Mouse (Mus musculus): Measurements from ENCODE around the gene Ulk3. TPM values are rescaled to one million over a fixed set of nuclear protein-coding genes. Genes with fewer than 3 reads are reported as not detected.
A peak's percentile ranks its signal among the peaks of the same experiment; 100 is the strongest.

Gene Ulk3
- polyA plus RNA-seq (2012; fragmentation: generic; extraction: Trizol) = 5.4 TPM
- long read RNA-seq, experiment 1, partial matches to known transcripts = 0 of 4 reads
- long read RNA-seq, experiment 1, other reads (novel, unspliced or antisense) = 1 of 4 reads
- long read RNA-seq, experiment 2, transcript Ulk3-201 (16 exons, 2,826 nt) = major isoform, 16 of 35 reads
- long read RNA-seq, experiment 2, partial matches to known transcripts = 3 of 35 reads
- long read RNA-seq, experiment 2, other reads (novel, unspliced or antisense) = 16 of 35 reads

DNA sequence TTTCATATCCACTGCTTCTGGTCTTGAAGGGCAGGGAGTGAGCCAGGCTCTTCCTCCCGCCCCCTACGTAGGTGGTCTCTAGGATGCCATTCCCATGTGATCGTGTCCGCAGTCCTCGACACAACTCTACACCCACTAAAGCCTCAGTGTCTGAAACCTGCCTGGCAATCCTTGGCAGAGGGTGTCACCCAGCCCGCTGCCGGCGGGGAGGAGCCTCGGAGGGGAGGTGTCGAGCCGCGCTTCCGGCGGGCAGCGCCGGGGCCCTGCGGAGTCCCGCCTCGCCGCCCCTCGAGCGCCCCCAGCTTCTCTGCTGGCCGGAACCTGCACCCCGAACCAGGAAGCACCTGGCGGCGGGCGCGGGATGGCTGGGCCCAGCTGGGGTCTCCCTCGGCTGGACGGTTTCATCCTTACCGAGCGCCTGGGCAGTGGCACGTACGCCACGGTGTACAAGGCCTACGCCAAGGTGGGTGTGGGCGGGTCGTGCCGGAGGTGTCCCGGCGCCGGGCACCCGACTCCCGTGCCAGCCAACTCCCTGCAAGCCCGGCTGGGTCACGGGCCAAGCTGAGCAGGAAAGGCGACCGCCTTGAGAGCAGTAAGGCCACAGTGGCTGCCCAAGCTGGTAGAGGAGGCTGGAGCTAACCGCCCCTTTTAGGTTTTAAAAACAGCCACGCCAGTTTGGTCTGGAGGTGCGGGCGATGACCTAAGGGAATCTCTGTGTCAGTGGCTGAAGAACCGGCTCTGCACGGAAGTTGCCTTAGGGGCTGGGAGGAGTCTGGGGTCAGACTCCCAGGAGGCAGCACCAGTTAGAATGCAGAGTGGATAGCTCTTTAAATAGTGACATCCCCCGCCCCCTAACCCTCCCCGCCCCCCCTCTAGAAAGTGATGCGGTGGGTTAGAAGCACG lies at the start of gene Ulk3:
Ulk3 (plus strand) TSS at position 229 of the 903 bp plus-strand sequence.
- peaks cover 17% of the 10 kb centered on the region for H3K79me2 ChIP-seq (ENCODE audit: control insufficient read depth, insufficient read depth)
- peak within 1 kb of the TSS; percentile 51 for H3K4me3 ChIP-seq (ENCODE audit: insufficient read depth, poor library complexity, severe bottlenecking)
- peaks cover 4% of the 10 kb centered on the region for H3K36me3 ChIP-seq (ENCODE audit: control insufficient read depth, insufficient read depth)

DNA sequence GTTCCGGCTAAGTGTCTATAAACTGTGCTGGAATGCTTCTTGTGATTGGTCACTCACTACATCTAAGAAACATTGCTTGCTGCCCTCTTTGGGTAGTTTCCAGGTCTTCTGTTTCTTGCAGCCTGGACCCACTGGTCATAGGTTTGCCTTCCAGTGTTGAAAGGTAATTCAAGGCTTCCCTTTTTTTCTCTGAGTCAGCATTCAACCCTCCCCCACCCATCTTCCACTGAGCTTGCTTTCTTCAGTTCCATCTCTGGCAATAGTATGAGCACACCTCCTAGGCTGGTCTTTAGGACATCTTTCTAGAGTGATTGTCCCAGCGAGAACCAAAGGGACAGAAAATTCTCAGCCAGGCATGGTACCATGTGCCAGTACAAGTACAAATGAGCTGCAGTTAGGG lies 49.7 kb upstream of the Ulk3 start:
- no peak for TF ChIP-seq USF1 (IDR thresholded peaks at IDR 0.05; ENCODE audit: low read depth)
- TF ChIP-seq MYOD1 (IDR thresholded peaks at IDR 0.05; ENCODE audit: control insufficient read depth, insufficient read length, low read depth) = no peak
- no peak for TF ChIP-seq CTCF (IDR thresholded peaks at IDR 0.05; ENCODE audit: control insufficient read depth, insufficient read depth, insufficient read length)
- TF ChIP-seq MYOG (IDR thresholded peaks at IDR 0.05; ENCODE audit: control insufficient read depth, extremely low read depth, insufficient read length) = no peak
- no peak for TF ChIP-seq MAX (IDR thresholded peaks at IDR 0.05)
- TF ChIP-seq FOSL1 (IDR thresholded peaks at IDR 0.05; ENCODE audit: insufficient read depth, low read length, poor library complexity, severe bottlenecking) = no peak
- no peak for TF ChIP-seq CEBPB (IDR thresholded peaks at IDR 0.05; ENCODE audit: low read depth)
- peaks cover 16% of the 10 kb centered on the region for H3K79me2 ChIP-seq (ENCODE audit: control insufficient read depth, insufficient read depth)
- H3K36me3 ChIP-seq (ENCODE audit: control insufficient read depth, insufficient read depth) = peaks cover 52% of the 10 kb centered on the region

More for the DNA sequence above, at the start of gene Ulk3:
- no peaks in the 10 kb centered on the region for H3K79me3 ChIP-seq (ENCODE audit: low read depth)
- H3K27me3 ChIP-seq (ENCODE audit: control insufficient read depth, insufficient read depth, insufficient read length) = no peaks in the 10 kb centered on the region
- H3ac ChIP-seq (ENCODE audit: control insufficient read depth, insufficient read length, low read depth) = peak within 1 kb of the TSS; percentile 87
- TF ChIP-seq MYOG (IDR thresholded peaks at IDR 0.05; ENCODE audit: control insufficient read depth, extremely low read depth, insufficient read length) (no peak), CTCF (IDR thresholded peaks at IDR 0.05; ENCODE audit: control insufficient read depth, insufficient read depth, insufficient read length) (peak; percentile 41), MAX (IDR thresholded peaks at IDR 0.05) (peak; percentile 23), MYOD1 (IDR thresholded peaks at IDR 0.05; ENCODE audit: control insufficient read depth, insufficient read length, low read depth) (no peak), CEBPB (IDR thresholded peaks at IDR 0.05; ENCODE audit: low read depth) (no peak), FOSL1 (IDR thresholded peaks at IDR 0.05; ENCODE audit: insufficient read depth, low read length, poor library complexity, severe bottlenecking) (no peak), USF1 (IDR thresholded peaks at IDR 0.05; ENCODE audit: low read depth) (no peak)

DNA sequence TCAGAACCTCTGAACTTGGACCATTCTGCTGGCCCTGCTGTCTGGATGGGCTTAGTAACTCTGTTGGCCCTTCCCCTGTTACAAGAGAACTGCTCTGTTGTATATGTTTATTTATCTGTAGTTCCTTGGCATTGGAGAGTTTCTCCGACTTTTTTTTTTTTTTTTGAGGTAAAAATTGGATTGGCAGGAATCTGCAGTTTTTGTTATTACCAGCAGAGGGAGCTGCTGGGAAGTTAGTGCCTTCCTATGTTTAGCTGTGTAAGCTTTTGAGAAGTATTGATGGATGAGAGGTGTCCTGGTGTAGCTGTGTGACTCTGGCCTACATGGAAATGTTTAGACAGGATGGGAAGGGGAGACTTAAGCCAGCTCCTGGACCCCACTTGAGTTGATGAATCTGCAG lies 47.9 kb upstream of the Ulk3 start:
- peaks cover 57% of the 10 kb centered on the region for H3K36me3 ChIP-seq (ENCODE audit: control insufficient read depth, insufficient read depth)
- H3K4me3 ChIP-seq (ENCODE audit: insufficient read depth, poor library complexity, severe bottlenecking) = no peak overlapping the region
- TF ChIP-seq USF1 (IDR thresholded peaks at IDR 0.05; ENCODE audit: low read depth) = no peak
- no peak for TF ChIP-seq MYOG (IDR thresholded peaks at IDR 0.05; ENCODE audit: control insufficient read depth, extremely low read depth, insufficient read length)
- TF ChIP-seq MAX (IDR thresholded peaks at IDR 0.05) = no peak
- no peak for TF ChIP-seq FOSL1 (IDR thresholded peaks at IDR 0.05; ENCODE audit: insufficient read depth, low read length, poor library complexity, severe bottlenecking)
- TF ChIP-seq CTCF (IDR thresholded peaks at IDR 0.05; ENCODE audit: control insufficient read depth, insufficient read depth, insufficient read length) = no peak
- no peak for TF ChIP-seq MYOD1 (IDR thresholded peaks at IDR 0.05; ENCODE audit: control insufficient read depth, insufficient read length, low read depth)
- no peak for TF ChIP-seq CEBPB (IDR thresholded peaks at IDR 0.05; ENCODE audit: low read depth)

More for the DNA sequence above, 49.7 kb upstream of the Ulk3 start:
- no peak overlapping the region for H3K4me3 ChIP-seq (ENCODE audit: insufficient read depth, poor library complexity, severe bottlenecking)
- no peaks in the 10 kb centered on the region for H3K27me3 ChIP-seq (ENCODE audit: control insufficient read depth, insufficient read depth, insufficient read length)
- H3ac ChIP-seq (ENCODE audit: control insufficient read depth, insufficient read length, low read depth) = no peak overlapping the region
- peaks cover 9% of the 10 kb centered on the region for H3K79me3 ChIP-seq (ENCODE audit: low read depth)

DNA sequence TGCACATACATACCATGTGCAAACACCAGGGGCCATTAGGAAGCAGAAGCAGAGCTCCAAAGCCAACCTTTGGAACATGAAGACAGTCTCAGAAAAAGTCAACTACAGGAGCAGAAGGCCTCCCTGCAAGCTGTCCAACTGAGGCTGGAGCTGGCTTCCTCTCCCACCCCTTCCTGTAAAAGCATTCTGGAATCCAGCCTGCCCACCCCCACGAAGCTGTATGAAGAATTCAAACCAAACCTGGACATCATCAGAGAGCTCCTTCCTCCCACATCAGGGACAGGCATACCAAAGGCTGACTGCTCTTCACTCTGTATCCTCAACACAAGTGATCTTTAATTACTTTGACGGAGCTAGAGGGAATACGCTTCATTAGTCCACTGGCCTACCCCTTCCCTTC lies 45.3 kb upstream of the Ulk3 start:
- Histone ChIP-seq H3K79me2 (ENCODE audit: control insufficient read depth, insufficient read depth) (peaks cover 1% of the 10 kb centered on the region), H3ac (ENCODE audit: control insufficient read depth, insufficient read length, low read depth) (no peak overlapping the region), H3K79me3 (ENCODE audit: low read depth) (no peaks in the 10 kb centered on the region), H3K36me3 (ENCODE audit: control insufficient read depth, insufficient read depth) (peaks cover 71% of the 10 kb centered on the region), H3K27me3 (ENCODE audit: control insufficient read depth, insufficient read depth, insufficient read length) (no peaks in the 10 kb centered on the region), H3K4me3 (ENCODE audit: insufficient read depth, poor library complexity, severe bottlenecking) (no peak overlapping the region)
- no peak for TF ChIP-seq MAX (IDR thresholded peaks at IDR 0.05)
- TF ChIP-seq USF1 (IDR thresholded peaks at IDR 0.05; ENCODE audit: low read depth) = no peak
- no peak for TF ChIP-seq FOSL1 (IDR thresholded peaks at IDR 0.05; ENCODE audit: insufficient read depth, low read length, poor library complexity, severe bottlenecking)
- no peak for TF ChIP-seq CEBPB (IDR thresholded peaks at IDR 0.05; ENCODE audit: low read depth)
- TF ChIP-seq CTCF (IDR thresholded peaks at IDR 0.05; ENCODE audit: control insufficient read depth, insufficient read depth, insufficient read length) = no peak
- TF ChIP-seq MYOD1 (IDR thresholded peaks at IDR 0.05; ENCODE audit: control insufficient read depth, insufficient read length, low read depth) = no peak
- no peak for TF ChIP-seq MYOG (IDR thresholded peaks at IDR 0.05; ENCODE audit: control insufficient read depth, extremely low read depth, insufficient read length)

More for the DNA sequence above, 47.9 kb upstream of the Ulk3 start:
- Histone ChIP-seq H3K79me3 (ENCODE audit: low read depth) (peaks cover 9% of the 10 kb centered on the region), H3K27me3 (ENCODE audit: control insufficient read depth, insufficient read depth, insufficient read length) (no peaks in the 10 kb centered on the region), H3K79me2 (ENCODE audit: control insufficient read depth, insufficient read depth) (peaks cover 16% of the 10 kb centered on the region), H3ac (ENCODE audit: control insufficient read depth, insufficient read length, low read depth) (no peak overlapping the region)

DNA sequence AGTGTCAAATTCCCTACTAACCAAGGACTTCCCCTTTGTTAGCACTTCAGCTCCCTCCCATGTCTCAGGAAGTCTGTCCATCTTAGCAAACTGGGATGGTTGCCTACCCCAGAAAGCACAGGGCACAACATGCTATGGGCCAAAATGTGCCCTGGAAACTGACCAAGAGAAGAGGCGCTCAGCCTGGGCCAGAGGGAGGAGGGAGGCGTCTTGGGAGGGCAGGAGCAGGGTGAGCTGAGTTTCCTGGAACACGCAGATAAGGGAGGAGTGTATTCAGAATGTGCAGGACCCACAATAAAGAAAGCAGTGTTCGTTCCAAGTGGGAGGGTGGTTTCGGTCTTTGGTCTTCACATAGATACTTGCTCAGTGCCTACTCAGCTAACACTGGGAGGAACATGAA lies 42.0 kb upstream of the Ulk3 start:
- H3K4me3 ChIP-seq (ENCODE audit: insufficient read depth, poor library complexity, severe bottlenecking) = no peak overlapping the region
- H3K79me3 ChIP-seq (ENCODE audit: low read depth) = peaks cover 6% of the 10 kb centered on the region
- no peaks in the 10 kb centered on the region for H3K27me3 ChIP-seq (ENCODE audit: control insufficient read depth, insufficient read depth, insufficient read length)
- no peak for TF ChIP-seq USF1 (IDR thresholded peaks at IDR 0.05; ENCODE audit: low read depth)
- no peak for TF ChIP-seq FOSL1 (IDR thresholded peaks at IDR 0.05; ENCODE audit: insufficient read depth, low read length, poor library complexity, severe bottlenecking)
- TF ChIP-seq CTCF (IDR thresholded peaks at IDR 0.05; ENCODE audit: control insufficient read depth, insufficient read depth, insufficient read length) = no peak
- TF ChIP-seq MAX (IDR thresholded peaks at IDR 0.05) = no peak
- TF ChIP-seq MYOD1 (IDR thresholded peaks at IDR 0.05; ENCODE audit: control insufficient read depth, insufficient read length, low read depth) = no peak
- TF ChIP-seq MYOG (IDR thresholded peaks at IDR 0.05; ENCODE audit: control insufficient read depth, extremely low read depth, insufficient read length) = no peak
- TF ChIP-seq CEBPB (IDR thresholded peaks at IDR 0.05; ENCODE audit: low read depth) = no peak
- H3K36me3 ChIP-seq (ENCODE audit: control insufficient read depth, insufficient read depth) = peaks cover 52% of the 10 kb centered on the region
- H3K79me2 ChIP-seq (ENCODE audit: control insufficient read depth, insufficient read depth) = peaks cover 8% of the 10 kb centered on the region
- no peak overlapping the region for H3ac ChIP-seq (ENCODE audit: control insufficient read depth, insufficient read length, low read depth)
